Mouse (Mus musculus): ENCODE measurements around the gene Ctsk. TPM values are rescaled to one million over a fixed set of nuclear protein-coding genes. Genes with fewer than 3 reads are reported as not detected.

The Ctsk gene
- polyA plus RNA-seq, 1 experiment from 2014 or later = 9.8 TPM

GRCm38 (mm10) chr3:95526622-95527211 is 27.7 kb downstream of the Ctsk start, which contains the start of gene Ctss:
Gene Ctss (plus strand): TSS chr3:95526786.
- Histone ChIP-seq H3K4me2 (replicated peaks; ENCODE audit: low read depth) (peak within 1 kb of the TSS; percentile 55), H3K9me3 (ENCODE audit: control insufficient read depth) (no peaks in the 10 kb centered on the region), H3K27me3 (replicated peaks; ENCODE audit: control insufficient read depth, insufficient read depth, low read length) (no peaks in the 10 kb centered on the region), H3K4me3 (ENCODE audit: low read depth, low read length) (peak within 1 kb of the TSS; percentile 29), H3K36me3 (ENCODE audit: control insufficient read depth, insufficient read depth) (no peaks in the 10 kb centered on the region; the same call in 1 of the 2 replicates), H3K27ac (ENCODE audit: low read depth, low read length) (peak within 1 kb of the TSS; percentile 68), H3K9ac (ENCODE audit: low read depth, low read length) (no peak within 1 kb of the TSS; the same call in 1 of the 2 replicates), H3K4me1 (replicated peaks; ENCODE audit: control insufficient read depth, insufficient read depth, low read length) (peaks cover 2% of the 10 kb centered on the region; the same call in 1 of the 2 replicates)
- WGBS = 59% methylated on average over 8 of the region's 8 CpGs
- no peak for TF ChIP-seq CTCF (IDR thresholded peaks at IDR 0.05; ENCODE audit: low read depth)
- ATAC-seq = peak; percentile 58; the same call in 1 of the 2 replicates

GRCm38 (mm10) chr3:95529814-95530213 is 30.8 kb downstream of the Ctsk start:
- no peak for ATAC-seq
- Histone ChIP-seq H3K4me3 (ENCODE audit: low read depth, low read length) (no peak overlapping the region), H3K4me2 (replicated peaks; ENCODE audit: low read depth) (no peak overlapping the region), H3K36me3 (ENCODE audit: control insufficient read depth, insufficient read depth) (no peaks in the 10 kb centered on the region; the same call in 1 of the 2 replicates), H3K27me3 (replicated peaks; ENCODE audit: control insufficient read depth, insufficient read depth, low read length) (no peaks in the 10 kb centered on the region), H3K9ac (ENCODE audit: low read depth, low read length) (no peak overlapping the region), H3K27ac (ENCODE audit: low read depth, low read length) (no peak overlapping the region), H3K9me3 (ENCODE audit: control insufficient read depth) (no peaks in the 10 kb centered on the region), H3K4me1 (replicated peaks; ENCODE audit: control insufficient read depth, insufficient read depth, low read length) (0 out of 2 replicates have a peak, but pooled peaks cover 2% of the 10 kb centered on the region)
- TF ChIP-seq CTCF (IDR thresholded peaks at IDR 0.05; ENCODE audit: low read depth) = no peak
- WGBS = 83% methylated on average over 6 of the region's 6 CpGs

GRCm38 (mm10) chr3:95531025-95531424 is 32.0 kb downstream of the Ctsk start:
- WGBS = 96% methylated on average over 1 of the region's 1 CpGs
- Histone ChIP-seq H3K9me3 (ENCODE audit: control insufficient read depth) (no peaks in the 10 kb centered on the region), H3K4me2 (replicated peaks; ENCODE audit: low read depth) (no peak overlapping the region), H3K27me3 (replicated peaks; ENCODE audit: control insufficient read depth, insufficient read depth, low read length) (no peaks in the 10 kb centered on the region), H3K4me3 (ENCODE audit: low read depth, low read length) (no peak overlapping the region), H3K9ac (ENCODE audit: low read depth, low read length) (no peak overlapping the region), H3K27ac (ENCODE audit: low read depth, low read length) (no peak overlapping the region), H3K36me3 (ENCODE audit: control insufficient read depth, insufficient read depth) (no peaks in the 10 kb centered on the region; the same call in 1 of the 2 replicates), H3K4me1 (replicated peaks; ENCODE audit: control insufficient read depth, insufficient read depth, low read length) (no peaks in the 10 kb centered on the region)
- no peak for TF ChIP-seq CTCF (IDR thresholded peaks at IDR 0.05; ENCODE audit: low read depth)
- no peak for ATAC-seq

- Histone ChIP-seq H3K36me3 (ENCODE audit: control insufficient read depth, insufficient read depth) (no peaks in the 10 kb centered on the region; the same call in 1 of the 2 replicates), H3K4me3 (ENCODE audit: low read depth, low read length) (no peak overlapping the region)
Measured at GRCm38 (mm10) chr3:95533364-95533763, 34.3 kb downstream of the Ctsk start.

GRCm38 (mm10) chr3:95534927-95535326 is 35.9 kb downstream of the Ctsk start:
- no peak for ATAC-seq
- Histone ChIP-seq H3K27me3 (replicated peaks; ENCODE audit: control insufficient read depth, insufficient read depth, low read length) (no peaks in the 10 kb centered on the region), H3K9ac (ENCODE audit: low read depth, low read length) (no peak overlapping the region), H3K4me3 (ENCODE audit: low read depth, low read length) (no peak overlapping the region), H3K4me1 (replicated peaks; ENCODE audit: control insufficient read depth, insufficient read depth, low read length) (no peaks in the 10 kb centered on the region), H3K4me2 (replicated peaks; ENCODE audit: low read depth) (no peak overlapping the region), H3K9me3 (ENCODE audit: control insufficient read depth) (no peaks in the 10 kb centered on the region), H3K27ac (ENCODE audit: low read depth, low read length) (no peak overlapping the region), H3K36me3 (ENCODE audit: control insufficient read depth, insufficient read depth) (peaks cover 12% of the 10 kb centered on the region)
- WGBS = 77% methylated on average over 1 of the region's 1 CpGs
- 0 out of 2 replicates have a peak, but pooled peaks have one; percentile 2 for TF ChIP-seq CTCF (IDR thresholded peaks at IDR 0.05; ENCODE audit: low read depth)

More at GRCm38 (mm10) chr3:95533364-95533763, 34.3 kb downstream of the Ctsk start:
- Histone ChIP-seq H3K9ac (ENCODE audit: low read depth, low read length) (no peak overlapping the region), H3K4me2 (replicated peaks; ENCODE audit: low read depth) (no peak overlapping the region), H3K27me3 (replicated peaks; ENCODE audit: control insufficient read depth, insufficient read depth, low read length) (no peaks in the 10 kb centered on the region), H3K4me1 (replicated peaks; ENCODE audit: control insufficient read depth, insufficient read depth, low read length) (no peaks in the 10 kb centered on the region), H3K9me3 (ENCODE audit: control insufficient read depth) (no peaks in the 10 kb centered on the region), H3K27ac (ENCODE audit: low read depth, low read length) (no peak overlapping the region)
- 90% methylated on average over 5 of the region's 5 CpGs for WGBS
- no peak for ATAC-seq
- 0 out of 2 replicates have a peak, but pooled peaks have one; percentile 18 for TF ChIP-seq CTCF (IDR thresholded peaks at IDR 0.05; ENCODE audit: low read depth)

- Histone ChIP-seq H3K9me3 (ENCODE audit: control insufficient read depth) (no peaks in the 10 kb centered on the region), H3K4me2 (replicated peaks; ENCODE audit: low read depth) (no peak overlapping the region), H3K27me3 (replicated peaks; ENCODE audit: control insufficient read depth, insufficient read depth, low read length) (no peaks in the 10 kb centered on the region), H3K36me3 (ENCODE audit: control insufficient read depth, insufficient read depth) (peaks cover 16% of the 10 kb centered on the region), H3K27ac (ENCODE audit: low read depth, low read length) (no peak overlapping the region), H3K9ac (ENCODE audit: low read depth, low read length) (no peak overlapping the region), H3K4me3 (ENCODE audit: low read depth, low read length) (no peak overlapping the region), H3K4me1 (replicated peaks; ENCODE audit: control insufficient read depth, insufficient read depth, low read length) (no peaks in the 10 kb centered on the region)
- ATAC-seq = no peak
- 84% methylated on average over 10 of the region's 10 CpGs for WGBS
- TF ChIP-seq CTCF (IDR thresholded peaks at IDR 0.05; ENCODE audit: low read depth) = no peak
Measured at GRCm38 (mm10) chr3:95538936-95539335, 39.9 kb downstream of the Ctsk start.
